In the genomic region with DNA sequence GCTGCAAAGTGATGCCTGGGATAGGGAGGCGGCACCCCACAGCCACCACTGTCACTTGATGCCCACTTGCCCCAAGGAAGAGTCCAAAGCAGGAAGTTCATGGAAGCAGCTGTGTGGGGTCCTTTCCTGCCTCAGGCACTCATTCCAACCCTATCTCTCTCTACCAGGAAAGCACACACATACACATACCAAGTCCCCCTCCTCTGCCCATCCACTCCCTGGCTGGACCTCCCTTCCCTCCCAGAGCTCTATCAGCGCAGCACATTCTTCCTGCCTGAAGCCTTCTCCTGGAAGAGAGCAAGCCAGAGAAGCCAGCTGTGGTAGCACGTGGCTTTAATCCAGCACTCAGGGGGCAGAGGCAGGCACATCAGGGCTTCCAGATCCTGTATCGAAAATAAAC, we compare ENCODE assay signal across 20 mouse cellular contexts.
A peak's percentile ranks its signal among the peaks of the same experiment; 100 is the strongest.
DNase-seq lines count a peak whose midpoint lies in the region; ATAC-seq and TF ChIP-seq lines count a peak whose summit lies in the region.
"Had no signal": no experiment of that assay in that cellular context is flagged by ENCODE, and none has a peak within 500 bp of the region (broad histone marks: within the 10 kb centered on the region; RNA-seq: fewer than 3 reads in every experiment).

No protein-coding gene starts in this region.

- no peaks in the 10 kb centered on the region for H3K36me3 ChIP-seq in forebrain, embryonic 10.5 days (replicated peaks)
- no peaks in the 10 kb centered on the region for H3K36me3 ChIP-seq in forebrain, embryonic 13.5 days (ENCODE audit: poor library complexity, severe bottlenecking)
- no peaks in the 10 kb centered on the region for H3K36me3 ChIP-seq in heart, embryonic 14.5 days (ENCODE audit: control insufficient read depth, insufficient read depth, low read length)
- H3K36me3 ChIP-seq in midbrain, embryonic 13.5 days = no peaks in the 10 kb centered on the region
- H3K36me3 ChIP-seq in midbrain, postnatal 0 days (ENCODE audit: insufficient read depth, low read length) = no peaks in the 10 kb centered on the region
- H3K36me3 ChIP-seq: embryonic facial prominence, embryonic 15.5 days; limb, embryonic 12.5 days had no signal

- WGBS in forebrain, embryonic 10.5 days = 71% methylated on average over 4 of the region's 4 CpGs
- 82% methylated on average over 4 of the region's 4 CpGs for WGBS in forebrain, embryonic 13.5 days
- WGBS in heart, embryonic 14.5 days = 24% methylated on average over 4 of the region's 4 CpGs
- 67% methylated on average over 4 of the region's 4 CpGs for WGBS in midbrain, embryonic 13.5 days
- 61% methylated on average over 4 of the region's 4 CpGs for WGBS in midbrain, postnatal 0 days

- no peak for DNase-seq in forebrain, embryonic 10.5 days (ENCODE audit: extremely low spot score, low spot score)
- DNase-seq in heart, adult 18-20 months = no peak
- no peak for DNase-seq in midbrain, postnatal 0 days (ENCODE audit: low spot score)
- DNase-seq in adrenal gland, postnatal 14 days = no peak
- DNase-seq: adrenal gland, postnatal 25 days; cerebellum, adult 8-10 months; gastrocnemius, postnatal 36 days; kidney, postnatal 36 days; layer of hippocampus, postnatal 36 days; lung, adult 2 months; lung, postnatal 36 days; thymus, adult 18-20 months; thymus, postnatal 36 days had no signal

- H3K27ac ChIP-seq in forebrain, embryonic 10.5 days = 0 out of 2 replicates have a peak overlapping the region, but pooled peaks have one; percentile 13
- H3K27ac ChIP-seq in forebrain, embryonic 13.5 days = no peak overlapping the region
- H3K27ac ChIP-seq in heart, embryonic 14.5 days (replicated peaks in 1 of 2; ENCODE audit: control insufficient read depth in 1 of 2, insufficient read depth in 1 of 2, low read depth in 2 of 2, low read length in 2 of 2) = no peak overlapping the region
- no peak overlapping the region for H3K27ac ChIP-seq in midbrain, embryonic 13.5 days
- no peak overlapping the region for H3K27ac ChIP-seq in midbrain, postnatal 0 days (ENCODE audit: low read depth, low read length)
- H3K27ac ChIP-seq: embryonic facial prominence, embryonic 15.5 days; hindbrain, postnatal 0 days; limb, embryonic 12.5 days had no signal

- H3K4me3 ChIP-seq in forebrain, embryonic 10.5 days = no peak overlapping the region
- H3K4me3 ChIP-seq in forebrain, embryonic 13.5 days = no peak overlapping the region
- no peak overlapping the region for H3K4me3 ChIP-seq in heart, embryonic 14.5 days (ENCODE audit: control insufficient read depth in 1 of 2, insufficient read depth in 1 of 2, low read depth in 1 of 2, low read length in 2 of 2)
- H3K4me3 ChIP-seq in midbrain, embryonic 13.5 days (replicated peaks) = no peak overlapping the region
- H3K4me3 ChIP-seq in midbrain, postnatal 0 days (ENCODE audit: low read depth, low read length) = no peak overlapping the region
- H3K4me3 ChIP-seq: embryonic facial prominence, embryonic 15.5 days; limb, embryonic 12.5 days had no signal

- no peaks in the 10 kb centered on the region for H3K9me3 ChIP-seq in forebrain, embryonic 10.5 days
- no peaks in the 10 kb centered on the region for H3K9me3 ChIP-seq in forebrain, embryonic 13.5 days (replicated peaks)
- no peaks in the 10 kb centered on the region for H3K9me3 ChIP-seq in heart, embryonic 14.5 days (ENCODE audit: control insufficient read depth, low read length)
- H3K9me3 ChIP-seq in midbrain, embryonic 13.5 days = no peaks in the 10 kb centered on the region
- H3K9me3 ChIP-seq in midbrain, postnatal 0 days (ENCODE audit: low read length) = no peaks in the 10 kb centered on the region
- H3K9me3 ChIP-seq: embryonic facial prominence, embryonic 15.5 days; limb, embryonic 12.5 days had no signal

- no peak overlapping the region for H3K9ac ChIP-seq in forebrain, embryonic 13.5 days
- no peak overlapping the region for H3K9ac ChIP-seq in heart, embryonic 14.5 days (ENCODE audit: low read length)
- peak overlapping the region; percentile 28; the same call in 1 of the 2 replicates for H3K9ac ChIP-seq in midbrain, embryonic 13.5 days (replicated peaks)
- no peak overlapping the region for H3K9ac ChIP-seq in midbrain, postnatal 0 days (replicated peaks; ENCODE audit: low read length, poor library complexity, severe bottlenecking)
- H3K9ac ChIP-seq: embryonic facial prominence, embryonic 15.5 days; limb, embryonic 12.5 days had no signal

- H3K4me2 ChIP-seq in forebrain, embryonic 13.5 days = no peak overlapping the region
- H3K4me2 ChIP-seq in heart, embryonic 14.5 days (ENCODE audit: low read length) = no peak overlapping the region
- no peak overlapping the region for H3K4me2 ChIP-seq in midbrain, embryonic 13.5 days (replicated peaks)
- no peak overlapping the region for H3K4me2 ChIP-seq in midbrain, postnatal 0 days (ENCODE audit: low read depth, low read length, poor library complexity, severe bottlenecking)
- H3K4me2 ChIP-seq: embryonic facial prominence, embryonic 15.5 days; limb, embryonic 12.5 days had no signal

- peaks cover 45% of the 10 kb centered on the region for H3K4me1 ChIP-seq in forebrain, embryonic 10.5 days
- H3K4me1 ChIP-seq in forebrain, embryonic 13.5 days = peaks cover 55% of the 10 kb centered on the region
- peaks cover 5 to 13% of the 10 kb centered on the region in 2 experiments for H3K4me1 ChIP-seq in heart, embryonic 14.5 days (ENCODE audit: control insufficient read depth in 2 of 2, insufficient read depth in 2 of 2, low read length in 2 of 2)
- peaks cover 88% of the 10 kb centered on the region for H3K4me1 ChIP-seq in midbrain, embryonic 13.5 days (replicated peaks)
- H3K4me1 ChIP-seq in midbrain, postnatal 0 days (ENCODE audit: insufficient read depth, low read length) = peaks cover 19% of the 10 kb centered on the region

- peaks cover 56% of the 10 kb centered on the region for H3K27me3 ChIP-seq in forebrain, embryonic 10.5 days (ENCODE audit: poor library complexity, severe bottlenecking)
- H3K27me3 ChIP-seq in forebrain, embryonic 13.5 days = no peaks in the 10 kb centered on the region
- peaks cover 14% of the 10 kb centered on the region for H3K27me3 ChIP-seq in heart, embryonic 14.5 days (ENCODE audit: control insufficient read depth, insufficient read depth, low read length)
- peaks cover 6% of the 10 kb centered on the region; the same call in 1 of the 2 replicates for H3K27me3 ChIP-seq in midbrain, embryonic 13.5 days
- H3K27me3 ChIP-seq in midbrain, postnatal 0 days (ENCODE audit: insufficient read depth, low read length) = no peaks in the 10 kb centered on the region

- ATAC-seq in forebrain, embryonic 13.5 days = no peak
- peak; percentile 54; the same call in 1 of the 2 replicates for ATAC-seq in heart, embryonic 14.5 days (ENCODE audit: insufficient number of reproducible peaks, insufficient read depth, low FRiP score, low read depth)
- no peak for ATAC-seq in midbrain, embryonic 13.5 days
- no peak for ATAC-seq in midbrain, postnatal 0 days (ENCODE audit: low FRiP score)
- ATAC-seq: hindbrain, postnatal 0 days; intestine, postnatal 0 days had no signal

- no peak for TF ChIP-seq CTCF in midbrain, postnatal 0 days (IDR thresholded peaks at IDR 0.05)
